20 mouse cellular contexts compared by ENCODE assay signal in genomic region chr3:48194300-48194699, GRCm38 (mm10).
"Had no signal": no experiment of that assay in that cellular context is flagged by ENCODE, and none has a peak within 500 bp of the region (broad histone marks: within the 10 kb centered on the region; RNA-seq: fewer than 3 reads in every experiment).

No protein-coding gene starts in this region.

- H3K27me3 ChIP-seq: intestine, embryonic 15.5 days; kidney, embryonic 15.5 days; limb, embryonic 12.5 days; limb, embryonic 15.5 days; liver, embryonic 15.5 days; lung, embryonic 15.5 days; megakaryocyte, embryonic 14.5 days; stomach, embryonic 15.5 days had no signal

- H3K4me3 ChIP-seq: intestine, embryonic 15.5 days; kidney, embryonic 15.5 days; limb, embryonic 12.5 days; limb, embryonic 15.5 days; liver, embryonic 15.5 days; lung, embryonic 15.5 days; megakaryocyte, embryonic 14.5 days; stomach, embryonic 15.5 days had no signal

- H3K9ac ChIP-seq: intestine, embryonic 15.5 days; kidney, embryonic 15.5 days; limb, embryonic 12.5 days; limb, embryonic 15.5 days; liver, embryonic 15.5 days; lung, embryonic 15.5 days; stomach, embryonic 15.5 days had no signal

- H3K36me3 ChIP-seq: intestine, embryonic 15.5 days; kidney, embryonic 15.5 days; limb, embryonic 12.5 days; limb, embryonic 15.5 days; liver, embryonic 15.5 days; lung, embryonic 15.5 days; stomach, embryonic 15.5 days had no signal

- ATAC-seq: intestine, embryonic 15.5 days had no signal

- H3K27ac ChIP-seq: intestine, embryonic 15.5 days; kidney, embryonic 15.5 days; limb, embryonic 12.5 days; limb, embryonic 15.5 days; liver, embryonic 15.5 days; lung, embryonic 15.5 days; stomach, embryonic 15.5 days had no signal

- H3K9me3 ChIP-seq: intestine, embryonic 15.5 days; kidney, embryonic 15.5 days; limb, embryonic 12.5 days; limb, embryonic 15.5 days; liver, embryonic 15.5 days; lung, embryonic 15.5 days; megakaryocyte, embryonic 14.5 days; stomach, embryonic 15.5 days had no signal

- H3K4me2 ChIP-seq: intestine, embryonic 15.5 days; kidney, embryonic 15.5 days; limb, embryonic 12.5 days; limb, embryonic 15.5 days; liver, embryonic 11.5 days; liver, embryonic 15.5 days; lung, embryonic 15.5 days; stomach, embryonic 15.5 days had no signal

- DNase-seq: kidney, adult 11 months; kidney, adult 8-10 months; kidney, postnatal 14 days; kidney, postnatal 4 days; left cerebral cortex, postnatal 4 days; lung, adult 18-20 months; lung, postnatal 10 days; lung, postnatal 36 days; right cerebral cortex, postnatal 25 days; spleen, adult 18-20 months; thymus, postnatal 36 days had no signal

- H3K4me1 ChIP-seq: intestine, embryonic 15.5 days; kidney, embryonic 15.5 days; limb, embryonic 12.5 days; limb, embryonic 15.5 days; liver, embryonic 15.5 days; lung, embryonic 15.5 days; megakaryocyte, embryonic 14.5 days; stomach, embryonic 15.5 days had no signal
